Mouse (Mus musculus) MEL (cell line): Measurements from ENCODE around the gene Dgat2. TPM values are rescaled to one million over a fixed set of nuclear protein-coding genes. Genes with fewer than 3 reads are reported as not detected.

Source experiments
- DNase-seq: peaks from one replicate; pipeline ENCODE4 v3.0.0; 2011; ENCODE audit warnings: low read depth, low spot score
- H3K27ac ChIP-seq: 2 replicates; pipeline ENCODE4 v1.5.1; 2012; ENCODE audit warnings: low read depth, mild to moderate bottlenecking, control low read depth, low read length, moderate library complexity; ENCODE audit not compliant: control insufficient read depth
- H3K27me3 ChIP-seq, 2 experiments: fragments of 150-350 bp in 1 of 2; sonication (generic) in 1 of 2; 2 replicates each; pipeline ENCODE4 v1.6.1; 2012; ENCODE audit warnings: low read length in 2 of 2, mild to moderate bottlenecking in 2 of 2, improper control_type of control experiment in 1 of 2, moderate library complexity in 1 of 2; ENCODE audit not compliant: insufficient read depth in 2 of 2, control insufficient read depth in 1 of 2
- H3K36me3 ChIP-seq, 2 experiments: 2 replicates each; pipeline ENCODE4 v1.6.1; 2012 to 2014; ENCODE audit warnings: low read length in 2 of 2, improper control_type of control experiment in 1 of 2, inconsistent platforms in 1 of 2, mild to moderate bottlenecking in 1 of 2; ENCODE audit not compliant: insufficient read depth in 2 of 2, control insufficient read depth in 1 of 2
- H3K4me1 ChIP-seq, 2 experiments: fragments of 150-350 bp in 1 of 2; sonication (generic) in 1 of 2; 2 replicates each; pipeline ENCODE4 v1.6.1; 2012; ENCODE audit warnings: low read length in 2 of 2, improper control_type of control experiment in 1 of 2, mild to moderate bottlenecking in 1 of 2; ENCODE audit not compliant: insufficient read depth in 2 of 2, control insufficient read depth in 1 of 2
- H3K4me3 ChIP-seq, 2 experiments: fragments of 150-350 bp in 1 of 2; sonication (generic) in 1 of 2; 2 replicates each; pipeline ENCODE4 v1.5.1; 2012; ENCODE audit warnings: low read depth in 2 of 2, low read length in 2 of 2, mild to moderate bottlenecking in 2 of 2, moderate library complexity in 2 of 2, control low read depth in 1 of 2, improper control_type of control experiment in 1 of 2; ENCODE audit not compliant: control insufficient read depth in 1 of 2, insufficient read depth in 1 of 2
- H3K79me2 ChIP-seq: 2 replicates; pipeline ENCODE4 v1.6.1; 2012; ENCODE audit warnings: mild to moderate bottlenecking, low read length, moderate library complexity; ENCODE audit not compliant: control insufficient read depth, poor library complexity, insufficient read depth
- H3K9ac ChIP-seq: 2 replicates; pipeline ENCODE4 v1.6.1; 2012; ENCODE audit warnings: low read depth, mild to moderate bottlenecking, control low read depth, low read length, moderate library complexity; ENCODE audit not compliant: control insufficient read depth, poor library complexity, severe bottlenecking
- H3K9me3 ChIP-seq: fragments of 150-350 bp; sonication (generic); replicated peaks from 2 replicates; pipeline ENCODE4 v1.6.1; 2012; ENCODE audit warnings: mild to moderate bottlenecking, low read length, improper control_type of control experiment, moderate library complexity; ENCODE audit not compliant: insufficient read depth
- BHLHE40 ChIP-seq: IDR thresholded peaks from 2 replicates; pipeline ENCODE4 v1.6.1; 2012; ENCODE audit warnings: low read depth, mild to moderate bottlenecking, inconsistent platforms, low read length, improper control_type of control experiment, borderline replicate concordance
- CHD2 ChIP-seq: IDR thresholded peaks from 2 replicates; pipeline ENCODE4 v1.6.1; 2011; ENCODE audit warnings: low read length, improper control_type of control experiment
- ELF1 ChIP-seq: IDR thresholded peaks from 2 replicates; pipeline ENCODE4 v1.6.1; 2014; ENCODE audit warnings: low read depth, mild to moderate bottlenecking, inconsistent platforms, low read length, improper control_type of control experiment, moderate library complexity
- EP300 ChIP-seq, 2 experiments: IDR thresholded peaks; 2 replicates each; pipeline ENCODE4 v1.6.1; 2011; ENCODE audit warnings: improper control_type of control experiment in 2 of 2, low read length in 2 of 2, low read depth in 1 of 2, mild to moderate bottlenecking in 1 of 2
- ETS1 ChIP-seq: IDR thresholded peaks from 2 replicates; pipeline ENCODE4 v1.6.1; 2012; ENCODE audit warnings: low read depth, mild to moderate bottlenecking, inconsistent platforms, low read length, improper control_type of control experiment, moderate library complexity
- GATA1 ChIP-seq: IDR thresholded peaks from 2 replicates; pipeline ENCODE4 v1.6.1; 2011; ENCODE audit warnings: low read depth, low read length, improper control_type of control experiment
- HCFC1 ChIP-seq: IDR thresholded peaks from 2 replicates; pipeline ENCODE4 v1.6.1; 2012; ENCODE audit warnings: low read depth, mild to moderate bottlenecking, inconsistent platforms, low read length, improper control_type of control experiment, moderate library complexity
- KAT2A ChIP-seq: conservative IDR thresholded peaks from 2 replicates; pipeline ENCODE4 v1.6.1; 2012; ENCODE audit warnings: low read depth, low read length, improper control_type of control experiment, inconsistent platforms
- MAFK ChIP-seq: IDR thresholded peaks from 2 replicates; pipeline ENCODE4 v1.6.1; 2011; ENCODE audit warnings: low read depth, mild to moderate bottlenecking, low read length, improper control_type of control experiment, borderline replicate concordance
- MEF2A ChIP-seq: IDR thresholded peaks from 2 replicates; pipeline ENCODE4 v1.6.1; 2014; ENCODE audit warnings: low read depth, mild to moderate bottlenecking, inconsistent platforms, low read length, improper control_type of control experiment; ENCODE audit not compliant: poor library complexity, insufficient replicate concordance, severe bottlenecking; ENCODE audit errors: extremely low read depth
- MXI1 ChIP-seq: IDR thresholded peaks from 2 replicates; pipeline ENCODE4 v1.6.1; 2011; ENCODE audit warnings: mild to moderate bottlenecking, low read depth, low read length, improper control_type of control experiment
- MYC ChIP-seq: IDR thresholded peaks from 2 replicates; pipeline ENCODE4 v1.6.1; 2011; ENCODE audit warnings: low read depth, mild to moderate bottlenecking, low read length, improper control_type of control experiment, moderate library complexity
- NELFE ChIP-seq: IDR thresholded peaks from 2 replicates; pipeline ENCODE4 v1.6.1; 2011; ENCODE audit warnings: low read depth, low read length, improper control_type of control experiment
- NRF1 ChIP-seq: IDR thresholded peaks from 2 replicates; pipeline ENCODE4 v1.6.1; 2014; ENCODE audit warnings: low read depth, mild to moderate bottlenecking, inconsistent platforms, low read length, improper control_type of control experiment, moderate library complexity; ENCODE audit not compliant: poor library complexity, insufficient read depth, severe bottlenecking
- POLR2A ChIP-seq, 2 experiments: IDR thresholded peaks; 2 replicates each; pipeline ENCODE4 v1.6.1; 2011 to 2012; ENCODE audit warnings: low read length in 2 of 2, mild to moderate bottlenecking in 2 of 2, control low read depth in 1 of 2, improper control_type of control experiment in 1 of 2, low read depth in 1 of 2, moderate library complexity in 1 of 2; ENCODE audit not compliant: control insufficient read depth in 1 of 2, insufficient read depth in 1 of 2, poor library complexity in 1 of 2
- TAL1 ChIP-seq: IDR thresholded peaks from 2 replicates; pipeline ENCODE4 v1.6.1; 2012; ENCODE audit warnings: mild to moderate bottlenecking, inconsistent platforms, low read length, moderate library complexity, mixed read lengths
- TBP ChIP-seq: IDR thresholded peaks from 2 replicates; pipeline ENCODE4 v1.8.0; 2011; ENCODE audit warnings: low read depth, low read length, improper control_type of control experiment
- TCF12 ChIP-seq: IDR thresholded peaks from 2 replicates; pipeline ENCODE4 v1.6.1; 2014; ENCODE audit warnings: low read depth, mild to moderate bottlenecking, inconsistent platforms, low read length, improper control_type of control experiment, moderate library complexity
- UBTF ChIP-seq: IDR thresholded peaks from 2 replicates; pipeline ENCODE4 v1.6.1; 2012; ENCODE audit warnings: low read depth, mild to moderate bottlenecking, inconsistent platforms, low read length, improper control_type of control experiment, moderate library complexity, borderline replicate concordance; ENCODE audit not compliant: insufficient read depth
- USF1 ChIP-seq: IDR thresholded peaks from 2 replicates; pipeline ENCODE4 v1.6.1; 2014; ENCODE audit warnings: low read depth, mild to moderate bottlenecking, inconsistent platforms, low read length, improper control_type of control experiment, moderate library complexity
- USF2 ChIP-seq, 2 experiments: IDR thresholded peaks; 2 replicates each; pipeline ENCODE4 v1.6.1; 2011 to 2012; ENCODE audit warnings: improper control_type of control experiment in 2 of 2, low read length in 2 of 2, borderline replicate concordance in 1 of 2, inconsistent platforms in 1 of 2, low read depth in 1 of 2, mild to moderate bottlenecking in 1 of 2; ENCODE audit not compliant: insufficient read depth in 1 of 2
- ZC3H11A ChIP-seq: IDR thresholded peaks from 2 replicates; pipeline ENCODE4 v1.6.1; 2012; ENCODE audit warnings: low read depth, mild to moderate bottlenecking, inconsistent platforms, low read length, improper control_type of control experiment
- ZKSCAN1 ChIP-seq: IDR thresholded peaks from 2 replicates; pipeline ENCODE4 v1.6.1; 2012; ENCODE audit warnings: low read depth, mild to moderate bottlenecking, inconsistent platforms, low read length, improper control_type of control experiment, moderate library complexity
- ZMIZ1 ChIP-seq: IDR thresholded peaks from 2 replicates; pipeline ENCODE4 v1.6.1; 2012; ENCODE audit warnings: low read depth, mild to moderate bottlenecking, inconsistent platforms, low read length, improper control_type of control experiment, moderate library complexity
- polyA plus RNA-seq, 2 experiments: library from polyadenylated mRNA; stranded (reverse) in 1 of 2; unstranded in 1 of 2; fragments of >175 nt in 1 of 2; fragments of >200 nt in 1 of 2; gene quantifications; 2 replicates each; pipeline versions ENCODE4 v1.2.1 to v1.2.4; 2012; ENCODE audit warnings: low replicate concordance in 2 of 2, low read depth in 1 of 2; ENCODE audit not compliant: insufficient read length in 2 of 2, insufficient read depth in 1 of 2, missing spikeins in 1 of 2
- total RNA-seq: library from RNA; depleted of rRNA; stranded (reverse); fragments of 300-350 nt; gene quantifications from 2 replicates; pipeline ENCODE4 v1.2.3, GENCODE M21; 2012

Gene Dgat2
- total and polyA plus RNA-seq, 3 experiments: 4.1 to 7.7 TPM; not detected in 1

DNA sequence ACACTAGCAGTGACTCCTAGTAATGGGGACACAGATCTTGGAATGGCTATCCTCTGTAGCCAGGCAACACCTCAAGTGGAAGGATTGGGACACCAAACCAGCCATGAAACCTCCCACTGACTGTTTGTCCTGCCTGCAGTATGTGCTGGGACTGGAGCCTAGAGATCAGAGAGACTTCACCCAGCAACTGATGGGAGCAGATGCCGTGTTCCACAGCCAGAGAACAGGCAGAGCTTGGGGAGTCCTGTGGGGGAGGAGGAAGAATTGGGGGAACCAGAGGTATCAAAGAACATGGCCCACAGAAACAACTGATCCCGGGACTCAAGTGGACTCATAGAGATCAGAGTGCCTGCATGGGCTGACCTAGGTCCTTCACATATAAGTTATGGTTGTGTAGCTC is 31.2 kb upstream of the Dgat2 start:
- H3K79me2 ChIP-seq: no peaks in the 10 kb centered on the region
- H3K4me1 ChIP-seq: no peaks in the 10 kb centered on the region
- no peak overlapping the region for H3K9ac ChIP-seq
- TF ChIP-seq TCF12 (no peak), POLR2A (IDR thresholded peaks at IDR 0.05; ENCODE audit: control insufficient read depth in 1 of 2, insufficient read depth in 1 of 2, low read depth in 1 of 2, low read length in 2 of 2, poor library complexity in 1 of 2) (no peak), ZKSCAN1 (no peak), BHLHE40 (no peak), NELFE (no peak), ELF1 (no peak), ETS1 (no peak), HCFC1 (no peak), CHD2 (no peak), GATA1 (no peak), MYC (no peak), TBP (no peak), USF2 (IDR thresholded peaks at IDR 0.05; ENCODE audit: borderline replicate concordance in 1 of 2, insufficient read depth in 1 of 2, low read depth in 1 of 2, low read length in 2 of 2) (no peak), NRF1 (no peak), ZMIZ1 (no peak), MEF2A (no peak), ZC3H11A (no peak)
- TF ChIP-seq, all 39 proteins: peak for 0
- DNase-seq: no peak
- no peaks in the 10 kb centered on the region for H3K9me3 ChIP-seq
- H3K4me3 ChIP-seq: no peak overlapping the region
- peaks cover 0 to 3% of the 10 kb centered on the region in 2 experiments; a peak in 2 of 4 replicates for H3K27me3 ChIP-seq
- H3K27ac ChIP-seq: no peak overlapping the region
- H3K36me3 ChIP-seq: no peaks in the 10 kb centered on the region; a peak in 1 of 4 replicates

DNA sequence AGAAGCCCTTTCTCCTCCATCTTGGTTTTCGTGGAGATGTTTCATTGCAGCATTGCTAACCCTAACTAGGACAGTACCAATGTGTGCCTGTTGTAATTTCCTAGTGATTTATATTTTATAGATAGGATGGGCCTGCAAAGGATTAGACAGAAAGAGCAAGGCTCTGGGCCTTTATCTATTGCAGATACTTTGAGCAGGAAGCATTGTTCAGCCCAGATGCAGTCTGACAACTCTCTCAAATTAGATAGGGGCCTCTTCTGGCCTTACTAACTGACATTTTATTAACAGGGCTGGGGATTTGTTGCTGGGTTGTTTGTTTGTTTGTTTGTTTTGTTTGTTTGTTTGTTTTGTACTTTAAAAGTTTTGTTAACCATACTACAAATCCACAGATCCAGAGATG is 30.5 kb upstream of the Dgat2 start:
- Histone ChIP-seq H3K4me3 (no peak overlapping the region), H3K9me3 (no peaks in the 10 kb centered on the region), H3K27ac (no peak overlapping the region), H3K9ac (no peak overlapping the region), H3K4me1 (no peaks in the 10 kb centered on the region), H3K79me2 (no peaks in the 10 kb centered on the region), H3K27me3 (peaks cover 0 to 3% of the 10 kb centered on the region in 2 experiments; a peak in 2 of 4 replicates), H3K36me3 (no peaks in the 10 kb centered on the region; a peak in 1 of 4 replicates)
- DNase-seq: peak; percentile 10
- TF ChIP-seq TAL1: no peak
- no peak for TF ChIP-seq MYC
- peak; percentile 52 for TF ChIP-seq GATA1
- TF ChIP-seq MXI1: no peak
- TF ChIP-seq KAT2A: no peak
- no peak for TF ChIP-seq UBTF
- no peak for TF ChIP-seq BHLHE40
- TF ChIP-seq MAFK: no peak
- peak; percentile 46 to 51; a peak in 2 of 4 replicates for TF ChIP-seq EP300 (IDR thresholded peaks at IDR 0.05; ENCODE audit: low read depth in 1 of 2, low read length in 2 of 2)
- TF ChIP-seq TCF12: no peak
- TF ChIP-seq USF1: no peak
- TF ChIP-seq CHD2: no peak
